ENCODE assay signal across 8 mouse cellular contexts in genomic region chr17:23538299-23539015, GRCm38 (mm10). TPM values are rescaled to one million over a fixed set of nuclear protein-coding genes. Genes with fewer than 3 reads are reported as not detected.
DNase-seq lines count a peak whose midpoint lies in the region; ATAC-seq and TF ChIP-seq lines count a peak whose summit lies in the region.

No protein-coding gene starts in this region.

- peak overlapping the region; percentile 46 for H3K4me2 ChIP-seq in hindbrain, embryonic 14.5 days (replicated peaks)
- H3K4me2 ChIP-seq in midbrain, embryonic 13.5 days (replicated peaks), result peak overlapping the region; percentile 48

- TF ChIP-seq POLR2A in lung, adult 2 months (IDR thresholded peaks at IDR 0.05; ENCODE audit: borderline replicate concordance, extremely low read depth, low read depth, low read length), result no peak
- no peak for TF ChIP-seq POLR2A in cortical plate, adult 2 months (IDR thresholded peaks at IDR 0.05; ENCODE audit: extremely low read depth, insufficient read depth, low read length)

- H3K27ac ChIP-seq in cortical plate, adult 2 months (ENCODE audit: insufficient read depth, low read length), result no peak overlapping the region
- no peak overlapping the region for H3K27ac ChIP-seq in hindbrain, embryonic 14.5 days
- H3K27ac ChIP-seq in midbrain, embryonic 13.5 days, result no peak overlapping the region

- H3K4me1 ChIP-seq in lung, adult 2 months (ENCODE audit: control insufficient read depth, insufficient read depth, low read length), result peaks cover 3% of the 10 kb centered on the region
- peaks cover 2% of the 10 kb centered on the region; the same call in 1 of the 2 replicates for H3K4me1 ChIP-seq in cortical plate, adult 2 months (ENCODE audit: control insufficient read depth, insufficient read depth, low read length)
- peaks cover 8% of the 10 kb centered on the region; the same call in 1 of the 2 replicates for H3K4me1 ChIP-seq in hindbrain, embryonic 14.5 days (replicated peaks; ENCODE audit: control insufficient read depth, insufficient read depth, low read length)
- peaks cover 9% of the 10 kb centered on the region; the same call in 1 of the 2 replicates for H3K4me1 ChIP-seq in midbrain, embryonic 13.5 days (replicated peaks)

- no peaks in the 10 kb centered on the region for H3K9me3 ChIP-seq in hindbrain, embryonic 14.5 days (ENCODE audit: control insufficient read depth, low read length)
- H3K9me3 ChIP-seq in midbrain, embryonic 13.5 days, result no peaks in the 10 kb centered on the region

- H3K27me3 ChIP-seq in hindbrain, embryonic 14.5 days (ENCODE audit: control insufficient read depth, insufficient read depth, low read length), result peaks cover 61% of the 10 kb centered on the region
- peaks cover 71% of the 10 kb centered on the region for H3K27me3 ChIP-seq in midbrain, embryonic 13.5 days

- WGBS in lung, adult 2 months, result 13% methylated on average over 21 of the region's 21 CpGs
- 7% methylated on average over 21 of the region's 21 CpGs for WGBS in hindbrain, embryonic 14.5 days
- WGBS in midbrain, embryonic 13.5 days, result 8% methylated on average over 21 of the region's 21 CpGs

- no peak for ATAC-seq in hindbrain, embryonic 14.5 days (ENCODE audit: low FRiP score)
- no peak for ATAC-seq in midbrain, embryonic 13.5 days
- no peak for ATAC-seq in granulocyte monocyte progenitor cell, adult 5-6 weeks (replicated peaks; ENCODE audit: poor library complexity, severe bottlenecking)
- ATAC-seq in cerebellum, adult (ENCODE audit: insufficient number of reproducible peaks, low FRiP score, low TSS enrichment), result no peak

- H3K36me3 ChIP-seq in hindbrain, embryonic 14.5 days (replicated peaks; ENCODE audit: control insufficient read depth, insufficient read depth), result no peaks in the 10 kb centered on the region
- H3K36me3 ChIP-seq in midbrain, embryonic 13.5 days, result no peaks in the 10 kb centered on the region

- peak overlapping the region; percentile 36 for H3K4me3 ChIP-seq in lung, adult 2 months (replicated peaks; ENCODE audit: extremely low read depth, low read depth, low read length)
- peak overlapping the region; percentile 43 for H3K4me3 ChIP-seq in cortical plate, adult 2 months (ENCODE audit: insufficient read depth, low read length)
- peak overlapping the region; percentile 24 for H3K4me3 ChIP-seq in hindbrain, embryonic 14.5 days (replicated peaks; ENCODE audit: low read length)
- peak overlapping the region; percentile 27 for H3K4me3 ChIP-seq in midbrain, embryonic 13.5 days (replicated peaks)

- no peak for TF ChIP-seq CTCF in lung, adult 2 months (IDR thresholded peaks at IDR 0.05; ENCODE audit: insufficient read depth, low read length)
- TF ChIP-seq CTCF in cortical plate, adult 2 months (IDR thresholded peaks at IDR 0.05; ENCODE audit: extremely low read depth, insufficient read depth, low read length), result no peak

- no peak for DNase-seq in lung, adult 2 months
- DNase-seq in lung, postnatal 10 days, result no peak
- no peak for DNase-seq in hindbrain, embryonic 14.5 days (ENCODE audit: low spot score)
- DNase-seq in layer of hippocampus, adult 18-20 months (ENCODE audit: low spot score in 2 of 2), result no peak

- peak overlapping the region; percentile 36; the same call in 1 of the 2 replicates for H3K9ac ChIP-seq in hindbrain, embryonic 14.5 days
- no peak overlapping the region for H3K9ac ChIP-seq in midbrain, embryonic 13.5 days (replicated peaks)

RNA-seq across cellular contexts. Expression of gene Zfp213, which starts 25.6 kb away (rescaled TPM):
- polyA plus RNA-seq in lung, adult 2 months (2012; rRNA removed), result 13.4 and 14.0 TPM in 2 replicates
- polyA plus RNA-seq in cortical plate, adult 2 months (2012; rRNA removed), result 7.9 and 8.7 TPM in 2 replicates
- 15.4 and 15.6 TPM in 2 replicates for polyA plus RNA-seq in hindbrain, embryonic 14.5 days (2014; fragmentation: Nextera tagmentation; extraction: Ambion mirVana)
- 18.0 and 20.4 TPM in 2 replicates for polyA plus RNA-seq in midbrain, embryonic 13.5 days (2015; fragmentation: Nextera tagmentation; extraction: Ambion mirVana)
- total RNA-seq in granulocyte monocyte progenitor cell, adult 5-6 weeks (2014; fragmentation: Nextera tagmentation), result 4.9 and 6.9 TPM in 2 replicates
- 9.7 and 10.7 TPM in 2 replicates for total RNA-seq in granulocyte monocyte progenitor cell, adult 5-6 weeks (2017)
- 1 to 10 TPM; 7.9 to 8.0 TPM for total RNA-seq in layer of hippocampus, adult 18-20 months (2021)

RNA-seq across cellular contexts. Expression of gene Vmn2r117, which starts 59.0 kb away (rescaled TPM):
- polyA plus RNA-seq in lung, adult 2 months (2012; rRNA removed), result not detected in 2 replicates
- not detected in 2 replicates for polyA plus RNA-seq in cortical plate, adult 2 months (2012; rRNA removed)
- polyA plus RNA-seq in hindbrain, embryonic 14.5 days (2014; fragmentation: Nextera tagmentation; extraction: Ambion mirVana), result not detected in 2 replicates
- not detected in 2 replicates for polyA plus RNA-seq in midbrain, embryonic 13.5 days (2015; fragmentation: Nextera tagmentation; extraction: Ambion mirVana)
- total RNA-seq in granulocyte monocyte progenitor cell, adult 5-6 weeks (2014; fragmentation: Nextera tagmentation), result not detected in 2 replicates
- total RNA-seq in granulocyte monocyte progenitor cell, adult 5-6 weeks (2017), result not detected in 2 replicates
- total RNA-seq in layer of hippocampus, adult 18-20 months (2021), result not detected
